Mouse (Mus musculus) liver (tissue): Measurements from ENCODE around the gene Ugt1a7c.

Experiments
- DNase-seq: peaks from one replicate; pipeline ENCODE4 v3.0.0-alpha.2; 2020; ENCODE audit warnings: mixed read lengths

Gene Ugt1a7c

GRCm38 (mm10) chr1:88264237-88264868, 169.5 kb downstream of the Ugt1a7c start:
- DNase-seq = no peak

- no peak for DNase-seq
Measured at GRCm38 (mm10) chr1:88264869-88265240, 170.0 kb downstream of the Ugt1a7c start.

- no peak for DNase-seq
Measured at GRCm38 (mm10) chr1:88266123-88266522, 171.3 kb downstream of the Ugt1a7c start.

- no peak for DNase-seq
Measured at GRCm38 (mm10) chr1:88267489-88267888, 172.6 kb downstream of the Ugt1a7c start.

- DNase-seq = no peak
Measured at GRCm38 (mm10) chr1:88268070-88268469, 173.2 kb downstream of the Ugt1a7c start.
